Mouse (Mus musculus): ENCODE measurements around the gene Sirt4. TPM values are rescaled to one million over a fixed set of nuclear protein-coding genes. Genes with fewer than 3 reads are reported as not detected.
"Not testable (repeated sequence)": the region's sequence is repeated elsewhere in the genome, so short reads cannot be mapped to it uniquely, and the experiment has no call there.

Sirt4 gene
- polyA plus RNA-seq, 1 experiment: 9.2 TPM

GRCm38 (mm10) chr5:115454422-115455090 is 30.0 kb downstream of the Sirt4 start:
- Histone ChIP-seq H3K4me3 (ENCODE audit: insufficient read depth, poor library complexity, severe bottlenecking) (no peak overlapping the region), H3K79me3 (ENCODE audit: low read depth) (no peaks in the 10 kb centered on the region), H3K79me2 (ENCODE audit: control insufficient read depth, insufficient read depth) (no peaks in the 10 kb centered on the region), H3K27me3 (ENCODE audit: control insufficient read depth, insufficient read depth, insufficient read length) (peaks cover 8% of the 10 kb centered on the region), H3K36me3 (ENCODE audit: control insufficient read depth, insufficient read depth) (no peaks in the 10 kb centered on the region), H3ac (ENCODE audit: control insufficient read depth, insufficient read length, low read depth) (no peak overlapping the region)
- no peak for TF ChIP-seq USF1 (IDR thresholded peaks at IDR 0.05; ENCODE audit: low read depth)
- no peak for TF ChIP-seq CEBPB (IDR thresholded peaks at IDR 0.05; ENCODE audit: low read depth)
- no peak for TF ChIP-seq MYOD1 (IDR thresholded peaks at IDR 0.05; ENCODE audit: control insufficient read depth, insufficient read length, low read depth)

GRCm38 (mm10) chr5:115450410-115451317 is 33.9 kb downstream of the Sirt4 start:
- H3K79me2 ChIP-seq (ENCODE audit: control insufficient read depth, insufficient read depth): no peaks in the 10 kb centered on the region
- H3K36me3 ChIP-seq (ENCODE audit: control insufficient read depth, insufficient read depth): no peaks in the 10 kb centered on the region
- H3K4me3 ChIP-seq (ENCODE audit: insufficient read depth, poor library complexity, severe bottlenecking): no peak overlapping the region
- no peak for TF ChIP-seq FOSL1 (IDR thresholded peaks at IDR 0.05; ENCODE audit: insufficient read depth, low read length, poor library complexity, severe bottlenecking)
- no peak for TF ChIP-seq MAX (IDR thresholded peaks at IDR 0.05)
- TF ChIP-seq MYOD1 (IDR thresholded peaks at IDR 0.05; ENCODE audit: control insufficient read depth, insufficient read length, low read depth): no peak
- TF ChIP-seq USF1 (IDR thresholded peaks at IDR 0.05; ENCODE audit: low read depth): no peak
- TF ChIP-seq CTCF (IDR thresholded peaks at IDR 0.05; ENCODE audit: control insufficient read depth, insufficient read depth, insufficient read length): no peak
- no peak for TF ChIP-seq CEBPB (IDR thresholded peaks at IDR 0.05; ENCODE audit: low read depth)
- TF ChIP-seq MYOG (IDR thresholded peaks at IDR 0.05; ENCODE audit: control insufficient read depth, extremely low read depth, insufficient read length): no peak
- no peaks in the 10 kb centered on the region for H3K27me3 ChIP-seq (ENCODE audit: control insufficient read depth, insufficient read depth, insufficient read length)
- H3K79me3 ChIP-seq (ENCODE audit: low read depth): no peaks in the 10 kb centered on the region
- H3ac ChIP-seq (ENCODE audit: control insufficient read depth, insufficient read length, low read depth): no peak overlapping the region

- Histone ChIP-seq H3K27me3 (ENCODE audit: control insufficient read depth, insufficient read depth, insufficient read length) (no peaks in the 10 kb centered on the region), H3K79me3 (ENCODE audit: low read depth) (no peaks in the 10 kb centered on the region), H3K36me3 (ENCODE audit: control insufficient read depth, insufficient read depth) (no peaks in the 10 kb centered on the region), H3K79me2 (ENCODE audit: control insufficient read depth, insufficient read depth) (no peaks in the 10 kb centered on the region), H3K4me3 (ENCODE audit: insufficient read depth, poor library complexity, severe bottlenecking) (no peak overlapping the region), H3ac (ENCODE audit: control insufficient read depth, insufficient read length, low read depth) (no peak overlapping the region)
- TF ChIP-seq MYOD1 (IDR thresholded peaks at IDR 0.05; ENCODE audit: control insufficient read depth, insufficient read length, low read depth): no peak
- no peak for TF ChIP-seq MAX (IDR thresholded peaks at IDR 0.05)
- TF ChIP-seq FOSL1 (IDR thresholded peaks at IDR 0.05; ENCODE audit: insufficient read depth, low read length, poor library complexity, severe bottlenecking): no peak
- TF ChIP-seq MYOG (IDR thresholded peaks at IDR 0.05; ENCODE audit: control insufficient read depth, extremely low read depth, insufficient read length): no peak
- no peak for TF ChIP-seq CTCF (IDR thresholded peaks at IDR 0.05; ENCODE audit: control insufficient read depth, insufficient read depth, insufficient read length)
- TF ChIP-seq CEBPB (IDR thresholded peaks at IDR 0.05; ENCODE audit: low read depth): no peak
- TF ChIP-seq USF1 (IDR thresholded peaks at IDR 0.05; ENCODE audit: low read depth): no peak
Measured at GRCm38 (mm10) chr5:115449247-115449646, 35.3 kb downstream of the Sirt4 start.

- Histone ChIP-seq H3K79me2 (ENCODE audit: control insufficient read depth, insufficient read depth) (no peaks in the 10 kb centered on the region), H3K27me3 (ENCODE audit: control insufficient read depth, insufficient read depth, insufficient read length) (no peaks in the 10 kb centered on the region), H3ac (ENCODE audit: control insufficient read depth, insufficient read length, low read depth) (no peak overlapping the region), H3K36me3 (ENCODE audit: control insufficient read depth, insufficient read depth) (no peaks in the 10 kb centered on the region), H3K4me3 (ENCODE audit: insufficient read depth, poor library complexity, severe bottlenecking) (no peak overlapping the region), H3K79me3 (ENCODE audit: low read depth) (no peaks in the 10 kb centered on the region)
- no peak for TF ChIP-seq MAX (IDR thresholded peaks at IDR 0.05)
Measured at GRCm38 (mm10) chr5:115447108-115447507, 37.4 kb downstream of the Sirt4 start.

- Histone ChIP-seq H3K4me3 (ENCODE audit: insufficient read depth, poor library complexity, severe bottlenecking) (no peak overlapping the region), H3K36me3 (ENCODE audit: control insufficient read depth, insufficient read depth) (no peaks in the 10 kb centered on the region), H3K79me2 (ENCODE audit: control insufficient read depth, insufficient read depth) (no peaks in the 10 kb centered on the region)
Measured at GRCm38 (mm10) chr5:115444130-115444529, 40.4 kb downstream of the Sirt4 start.

GRCm38 (mm10) chr5:115442663-115443062 is 41.9 kb downstream of the Sirt4 start:
- H3K4me3 ChIP-seq (ENCODE audit: insufficient read depth, poor library complexity, severe bottlenecking); H3K79me3 ChIP-seq (ENCODE audit: low read depth); H3K27me3 ChIP-seq (ENCODE audit: control insufficient read depth, insufficient read depth, insufficient read length); H3K79me2 ChIP-seq (ENCODE audit: control insufficient read depth, insufficient read depth); H3K36me3 ChIP-seq (ENCODE audit: control insufficient read depth, insufficient read depth); H3ac ChIP-seq (ENCODE audit: control insufficient read depth, insufficient read length, low read depth): not testable (repeated sequence)

More at GRCm38 (mm10) chr5:115444130-115444529, 40.4 kb downstream of the Sirt4 start:
- Histone ChIP-seq H3ac (ENCODE audit: control insufficient read depth, insufficient read length, low read depth) (no peak overlapping the region), H3K27me3 (ENCODE audit: control insufficient read depth, insufficient read depth, insufficient read length) (no peaks in the 10 kb centered on the region), H3K79me3 (ENCODE audit: low read depth) (no peaks in the 10 kb centered on the region)
- TF ChIP-seq USF1 (IDR thresholded peaks at IDR 0.05; ENCODE audit: low read depth): no peak
- TF ChIP-seq CEBPB (IDR thresholded peaks at IDR 0.05; ENCODE audit: low read depth): no peak
- TF ChIP-seq MYOD1 (IDR thresholded peaks at IDR 0.05; ENCODE audit: control insufficient read depth, insufficient read length, low read depth): no peak
- TF ChIP-seq CTCF (IDR thresholded peaks at IDR 0.05; ENCODE audit: control insufficient read depth, insufficient read depth, insufficient read length): no peak
- no peak for TF ChIP-seq MAX (IDR thresholded peaks at IDR 0.05)
- TF ChIP-seq MYOG (IDR thresholded peaks at IDR 0.05; ENCODE audit: control insufficient read depth, extremely low read depth, insufficient read length): no peak
- no peak for TF ChIP-seq FOSL1 (IDR thresholded peaks at IDR 0.05; ENCODE audit: insufficient read depth, low read length, poor library complexity, severe bottlenecking)
